Mouse (Mus musculus): ENCODE measurements at regions not wholly inside any gene's neighbourhood (a gene's known extent, or its start where the extent isn't known, plus 50 kb on each side); places are given as distances from the start of the nearest gene placed in this dataset.

- H3K4me3 ChIP-seq (ENCODE audit: low read depth, low read length): no peak overlapping the region
- DNase-seq (no peak), ATAC-seq (no peak)
- 70% methylated on average over 9 of the region's 9 CpGs for WGBS (ENCODE audit: insufficient replicate concordance)
- H3K9ac ChIP-seq (replicated peaks): no peak overlapping the region
- no peak overlapping the region for H3K4me2 ChIP-seq (ENCODE audit: low read depth, low read length)
- 0 out of 2 replicates have a peak, but pooled peaks cover 3% of the 10 kb centered on the region for H3K9me3 ChIP-seq (ENCODE audit: low read length)
- H3K4me1 ChIP-seq (ENCODE audit: insufficient read depth): no peaks in the 10 kb centered on the region
- H3K36me3 ChIP-seq (replicated peaks; ENCODE audit: insufficient read depth, low read length): no peaks in the 10 kb centered on the region
- TF ChIP-seq CTCF (IDR thresholded peaks at IDR 0.05; ENCODE audit: low read depth): no peak
- no peak for TF ChIP-seq EP300 (IDR thresholded peaks at IDR 0.05; ENCODE audit: low read depth)
- no peaks in the 10 kb centered on the region for H3K27me3 ChIP-seq (ENCODE audit: insufficient read depth, low read length)
- no peak overlapping the region for H3K27ac ChIP-seq (ENCODE audit: low read depth)
Measured at GRCm38 (mm10) chr8:91976900-91977585, 175.2 kb upstream of the Irx3 start.

GRCm38 (mm10) chr8:91975460-91975859 lies 173.6 kb upstream of the Irx3 start:
- DNase-seq: no peak
- Histone ChIP-seq H3K4me1 (ENCODE audit: insufficient read depth) (no peaks in the 10 kb centered on the region), H3K9ac (replicated peaks) (no peak overlapping the region), H3K27me3 (ENCODE audit: insufficient read depth, low read length) (no peaks in the 10 kb centered on the region), H3K9me3 (ENCODE audit: low read length) (no peaks in the 10 kb centered on the region), H3K4me3 (ENCODE audit: low read depth, low read length) (no peak overlapping the region), H3K27ac (ENCODE audit: low read depth) (no peak overlapping the region), H3K4me2 (ENCODE audit: low read depth, low read length) (no peak overlapping the region), H3K36me3 (replicated peaks; ENCODE audit: insufficient read depth, low read length) (no peaks in the 10 kb centered on the region)
- 68% methylated on average over 2 of the region's 2 CpGs for WGBS (ENCODE audit: insufficient replicate concordance)
- no peak for ATAC-seq
- TF ChIP-seq EP300 (IDR thresholded peaks at IDR 0.05; ENCODE audit: low read depth): no peak
- TF ChIP-seq CTCF (IDR thresholded peaks at IDR 0.05; ENCODE audit: low read depth): no peak

GRCm38 (mm10) chr8:91974636-91975035 lies 172.8 kb upstream of the Irx3 start:
- no peaks in the 10 kb centered on the region for H3K36me3 ChIP-seq (replicated peaks; ENCODE audit: insufficient read depth, low read length)
- 80% methylated on average over 3 of the region's 3 CpGs for whole genome bisulfite sequencing (ENCODE audit: insufficient replicate concordance)
- ATAC-seq: no peak

GRCm38 (mm10) chr8:91973951-91974439 lies 172.1 kb upstream of the Irx3 start:
- Histone ChIP-seq H3K27ac (ENCODE audit: low read depth) (no peak overlapping the region), H3K4me3 (ENCODE audit: low read depth, low read length) (no peak overlapping the region), H3K4me1 (ENCODE audit: insufficient read depth) (no peaks in the 10 kb centered on the region), H3K9ac (replicated peaks) (no peak overlapping the region), H3K9me3 (ENCODE audit: low read length) (no peaks in the 10 kb centered on the region), H3K36me3 (replicated peaks; ENCODE audit: insufficient read depth, low read length) (no peaks in the 10 kb centered on the region), H3K27me3 (ENCODE audit: insufficient read depth, low read length) (no peaks in the 10 kb centered on the region), H3K4me2 (ENCODE audit: low read depth, low read length) (no peak overlapping the region)
- WGBS (ENCODE audit: insufficient replicate concordance): 70% methylated on average over 18 of the region's 18 CpGs
- ATAC-seq (no peak), DNase-seq (no peak)
- TF ChIP-seq CTCF (IDR thresholded peaks at IDR 0.05; ENCODE audit: low read depth) (no peak), EP300 (IDR thresholded peaks at IDR 0.05; ENCODE audit: low read depth) (no peak)

More at GRCm38 (mm10) chr8:91974636-91975035, 172.8 kb upstream of the Irx3 start:
- no peaks in the 10 kb centered on the region for H3K27me3 ChIP-seq (ENCODE audit: insufficient read depth, low read length)
- no peaks in the 10 kb centered on the region for H3K4me1 ChIP-seq (ENCODE audit: insufficient read depth)
- H3K4me2 ChIP-seq (ENCODE audit: low read depth, low read length): no peak overlapping the region
- no peak overlapping the region for H3K4me3 ChIP-seq (ENCODE audit: low read depth, low read length)
- no peak for TF ChIP-seq CTCF (IDR thresholded peaks at IDR 0.05; ENCODE audit: low read depth)
- no peak for TF ChIP-seq EP300 (IDR thresholded peaks at IDR 0.05; ENCODE audit: low read depth)
- H3K9me3 ChIP-seq (ENCODE audit: low read length): no peaks in the 10 kb centered on the region
- no peak for DNase-seq
- no peak overlapping the region for H3K9ac ChIP-seq (replicated peaks)
- no peak overlapping the region for H3K27ac ChIP-seq (ENCODE audit: low read depth)

- peak overlapping the region; percentile 10; the same call in 1 of the 2 replicates for H3K4me2 ChIP-seq (ENCODE audit: low read depth, low read length)
- DNase-seq (no peak), ATAC-seq (no peak)
- 40% methylated on average over 16 of the region's 16 CpGs for WGBS (ENCODE audit: insufficient replicate concordance)
- no peak overlapping the region for H3K4me3 ChIP-seq (ENCODE audit: low read depth, low read length)
- no peak overlapping the region for H3K27ac ChIP-seq (ENCODE audit: low read depth)
- TF ChIP-seq EP300 (IDR thresholded peaks at IDR 0.05; ENCODE audit: low read depth) (no peak), CTCF (IDR thresholded peaks at IDR 0.05; ENCODE audit: low read depth) (no peak)
- no peaks in the 10 kb centered on the region for H3K4me1 ChIP-seq (ENCODE audit: insufficient read depth)
- no peaks in the 10 kb centered on the region for H3K9me3 ChIP-seq (ENCODE audit: low read length)
- no peak overlapping the region for H3K9ac ChIP-seq (replicated peaks)
- H3K36me3 ChIP-seq (replicated peaks; ENCODE audit: insufficient read depth, low read length): no peaks in the 10 kb centered on the region
- H3K27me3 ChIP-seq (ENCODE audit: insufficient read depth, low read length): 0 out of 2 replicates have a peak, but pooled peaks cover 4% of the 10 kb centered on the region
Measured at GRCm38 (mm10) chr8:91967407-91967806, 165.5 kb upstream of the Irx3 start.

GRCm38 (mm10) chr8:91966891-91967370 lies 165.1 kb upstream of the Irx3 start:
- Histone ChIP-seq H3K36me3 (replicated peaks; ENCODE audit: insufficient read depth, low read length) (no peaks in the 10 kb centered on the region), H3K4me1 (ENCODE audit: insufficient read depth) (no peaks in the 10 kb centered on the region), H3K27me3 (ENCODE audit: insufficient read depth, low read length) (0 out of 2 replicates have a peak, but pooled peaks cover 4% of the 10 kb centered on the region), H3K27ac (ENCODE audit: low read depth) (no peak overlapping the region), H3K4me3 (ENCODE audit: low read depth, low read length) (no peak overlapping the region), H3K9me3 (ENCODE audit: low read length) (no peaks in the 10 kb centered on the region), H3K9ac (replicated peaks) (no peak overlapping the region), H3K4me2 (ENCODE audit: low read depth, low read length) (peak overlapping the region; percentile 10; the same call in 1 of the 2 replicates)
- TF ChIP-seq CTCF (IDR thresholded peaks at IDR 0.05; ENCODE audit: low read depth) (peak; percentile 40), EP300 (IDR thresholded peaks at IDR 0.05; ENCODE audit: low read depth) (no peak)
- peak; percentile 31 for DNase-seq
- ATAC-seq: no peak
- WGBS (ENCODE audit: insufficient replicate concordance): 32% methylated on average over 19 of the region's 19 CpGs

All from liver, postnatal 0 days (tissue).